Mouse (Mus musculus) ES-E14 (cell line): ENCODE data around the gene Kcnc4. TPM values are rescaled to one million over a fixed set of nuclear protein-coding genes. Genes with fewer than 3 reads are reported as not detected.

Experiments used
- DNase-seq: peaks from one replicate; pipeline ENCODE4 v3.0.0-alpha.2; 2013; ENCODE audit warnings: low read depth, low spot score
- H3K27ac ChIP-seq: 2 replicates; pipeline ENCODE4 v1.5.1; 2012; ENCODE audit warnings: low read depth, mild to moderate bottlenecking, low read length, moderate library complexity, mixed read lengths; ENCODE audit not compliant: poor library complexity, insufficient read depth, severe bottlenecking
- H3K36me3 ChIP-seq: 2 replicates; pipeline ENCODE4 v1.6.1; 2012; ENCODE audit warnings: mild to moderate bottlenecking, low read length, moderate library complexity, mixed read lengths; ENCODE audit not compliant: control insufficient read depth, poor library complexity, insufficient read depth, severe bottlenecking
- H3K4me1 ChIP-seq, 2 experiments: fragments of 150-350 bp in 1 of 2; sonication (generic) in 1 of 2; 2 replicates each; pipeline ENCODE4 v1.6.1; 2012; ENCODE audit warnings: low read length in 2 of 2, mild to moderate bottlenecking in 1 of 2, mixed read lengths in 1 of 2; ENCODE audit not compliant: control insufficient read depth in 2 of 2, insufficient read depth in 2 of 2, poor library complexity in 1 of 2
- H3K4me3 ChIP-seq, 2 experiments: fragments of 150-350 bp in 1 of 2; sonication (generic) in 1 of 2; 2 replicates each; pipeline ENCODE4 v1.5.1; 2012; ENCODE audit warnings: low read length in 2 of 2, low read depth in 1 of 2, mild to moderate bottlenecking in 1 of 2, mixed read lengths in 1 of 2; ENCODE audit not compliant: insufficient read depth in 1 of 2, poor library complexity in 1 of 2, severe bottlenecking in 1 of 2
- H3K9ac ChIP-seq: 2 replicates; pipeline ENCODE4 v1.6.1; 2012; ENCODE audit warnings: low read depth, mild to moderate bottlenecking, low read length, mixed read lengths; ENCODE audit not compliant: poor library complexity, insufficient read depth, severe bottlenecking
- H3K9me3 ChIP-seq: fragments of 150-350 bp; sonication (generic); 2 replicates; pipeline ENCODE4 v1.6.1; 2012; ENCODE audit warnings: low read depth, mild to moderate bottlenecking, low read length; ENCODE audit not compliant: control insufficient read depth, insufficient read depth
- CHD2 ChIP-seq: IDR thresholded peaks from 2 replicates; pipeline ENCODE4 v1.6.1; 2014; ENCODE audit warnings: mild to moderate bottlenecking, low read depth, low read length, inconsistent platforms
- HCFC1 ChIP-seq: IDR thresholded peaks from 2 replicates; pipeline ENCODE4 v1.6.1; 2012; ENCODE audit warnings: low read length, inconsistent platforms, borderline replicate concordance; ENCODE audit not compliant: insufficient read depth
- MAFK ChIP-seq: IDR thresholded peaks from 2 replicates; pipeline ENCODE4 v1.6.1; 2014; ENCODE audit warnings: mild to moderate bottlenecking, low read depth, low read length, inconsistent platforms; ENCODE audit not compliant: insufficient read depth
- ZC3H11A ChIP-seq: IDR thresholded peaks from 2 replicates; pipeline ENCODE4 v1.6.1; 2012; ENCODE audit warnings: low read depth, mild to moderate bottlenecking, inconsistent platforms, low read length, borderline replicate concordance
- ZNF384 ChIP-seq: IDR thresholded peaks from 2 replicates; pipeline ENCODE4 v1.6.1; 2012; ENCODE audit warnings: low read depth, low read length, inconsistent platforms
- in situ Hi-C, 2 experiments: fragments of 600-800 bp; cut with MboI; formaldehyde crosslinking; loops; one replicate each; pipeline ENCODE4 v1.15.1; 2025; ENCODE audit warnings: low sequenced_read_pairs in 2 of 2, inconsistent platforms in 1 of 2; ENCODE audit not compliant: unreplicated experiment in 2 of 2
- total RNA-seq: library from RNA; depleted of rRNA; stranded (reverse); fragments of 300-350 nt; gene quantifications from 2 replicates; pipeline ENCODE4 v1.2.3, GENCODE M21; 2012

Kcnc4 gene
- total RNA-seq, 1 experiment: 0.36 TPM

DNA sequence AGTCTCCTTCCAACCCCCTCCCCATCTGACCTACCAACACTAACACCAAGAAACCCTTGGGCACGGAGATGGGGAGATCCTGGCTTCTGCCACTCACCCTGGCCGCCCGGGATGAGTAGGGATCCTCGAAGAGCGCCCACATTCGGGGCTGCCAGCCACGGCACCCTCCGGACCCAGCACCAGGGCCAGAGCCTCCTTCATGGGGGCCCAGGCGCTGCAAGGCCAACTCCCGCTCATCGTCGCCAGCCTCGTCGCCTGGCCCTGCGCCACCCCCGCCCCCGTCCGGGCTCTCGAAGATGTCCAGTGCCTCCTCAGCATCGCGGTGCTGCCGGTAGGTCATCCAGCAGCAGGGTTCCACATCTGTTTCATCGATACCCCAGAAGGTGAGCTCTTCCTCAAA, 1.2 kb downstream of the Kcnc4 start:
- peak overlapping the region; percentile 71 to 76; a peak in 3 of 4 replicates for H3K4me3 ChIP-seq
- in situ Hi-C loops: loop anchor here in 1 of 2 experiments (10.0 to 25.0 kb wide), 2 partner anchors 103 to 221 kb away; partner anchors contain the start of genes A630076J17Rik and Prok1
- DNase-seq: no peak
- no peaks in the 10 kb centered on the region for H3K36me3 ChIP-seq
- TF ChIP-seq ZNF384 (no peak), MAFK (no peak), ZC3H11A (no peak), CHD2 (no peak), HCFC1 (no peak)
- no peak overlapping the region for H3K9ac ChIP-seq
- H3K9me3 ChIP-seq: no peaks in the 10 kb centered on the region
- H3K27ac ChIP-seq: no peak overlapping the region
- no peaks in the 10 kb centered on the region; a peak in 1 of 4 replicates for H3K4me1 ChIP-seq

GRCm38 (mm10) chr3:107454280-107454679, 5.1 kb downstream of the Kcnc4 start:
- no peaks in the 10 kb centered on the region for H3K36me3 ChIP-seq
- DNase-seq: no peak
- H3K27ac ChIP-seq: no peak overlapping the region
- TF ChIP-seq ZNF384 (no peak), ZC3H11A (no peak), MAFK (no peak), HCFC1 (no peak), CHD2 (no peak)
- no peak overlapping the region for H3K4me3 ChIP-seq
- no peaks in the 10 kb centered on the region for H3K9me3 ChIP-seq
- no peak overlapping the region for H3K9ac ChIP-seq
- in situ Hi-C loops: loop anchor here in 1 of 2 experiments (10.0 to 25.0 kb wide), 2 partner anchors 99 to 217 kb away; partner anchors contain the start of genes A630076J17Rik and Prok1
- H3K4me1 ChIP-seq: no peaks in the 10 kb centered on the region

DNA sequence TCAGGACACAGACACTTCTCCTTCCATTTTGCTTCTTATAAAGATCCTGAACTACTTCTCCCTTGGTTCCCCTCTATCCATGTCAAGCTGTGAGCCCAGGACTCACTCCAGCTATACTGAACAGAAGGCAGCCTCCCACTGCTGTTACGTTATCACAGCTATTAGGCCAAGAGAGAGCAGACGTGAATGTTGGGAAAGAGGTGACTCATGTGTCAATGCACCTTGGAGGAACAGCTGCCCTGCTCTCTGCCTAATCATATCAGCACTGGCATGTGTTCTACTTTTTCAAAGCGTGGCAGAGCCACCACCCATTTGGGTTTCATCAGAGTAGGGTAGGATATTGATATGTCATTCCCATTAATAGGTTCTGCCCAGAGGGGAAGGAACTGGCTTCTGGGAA, 12.5 kb downstream of the Kcnc4 start:
- Histone ChIP-seq H3K9me3 (no peaks in the 10 kb centered on the region), H3K27ac (no peak overlapping the region), H3K9ac (no peak overlapping the region), H3K4me3 (no peak overlapping the region), H3K4me1 (0 out of 4 replicates have a peak, but pooled peaks cover 4 to 5% of the 10 kb centered on the region in 2 experiments), H3K36me3 (no peaks in the 10 kb centered on the region)
- no peak for DNase-seq
- TF ChIP-seq ZNF384: no peak
- no peak for TF ChIP-seq HCFC1
- no peak for TF ChIP-seq CHD2
- no peak for TF ChIP-seq ZC3H11A
- no peak for TF ChIP-seq MAFK
- in situ Hi-C loops: no loop called here

DNA sequence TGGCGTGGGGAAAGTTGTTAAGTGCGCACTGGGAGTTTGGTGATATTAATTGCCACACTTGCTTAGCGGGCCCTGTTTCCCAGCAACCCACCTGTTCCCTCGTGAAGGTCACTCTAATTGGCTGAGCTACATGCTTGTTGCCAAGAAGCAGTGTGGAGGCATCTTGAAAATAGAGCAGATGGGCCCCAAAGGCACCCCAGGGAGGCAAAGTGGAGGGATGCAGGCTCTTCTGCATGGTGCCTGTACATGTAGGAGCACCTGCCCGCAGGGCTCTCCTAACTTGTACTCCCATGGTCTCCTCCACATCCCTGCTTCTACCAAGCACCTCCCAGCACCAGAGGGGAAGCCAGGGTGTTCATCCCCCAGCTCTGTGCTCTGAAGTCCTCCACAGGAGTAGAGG, 15.5 kb downstream of the Kcnc4 start:
- TF ChIP-seq HCFC1 (no peak), CHD2 (no peak), ZNF384 (no peak), ZC3H11A (no peak), MAFK (no peak)
- in situ Hi-C loops: no loop called here
- no peak for DNase-seq
- Histone ChIP-seq H3K36me3 (no peaks in the 10 kb centered on the region), H3K4me3 (no peak overlapping the region), H3K9me3 (no peaks in the 10 kb centered on the region), H3K27ac (no peak overlapping the region), H3K4me1 (0 out of 4 replicates have a peak, but pooled peaks cover 4 to 5% of the 10 kb centered on the region in 2 experiments), H3K9ac (no peak overlapping the region)

- DNase-seq: no peak
- H3K36me3 ChIP-seq: no peaks in the 10 kb centered on the region
- no peak for TF ChIP-seq HCFC1
- in situ Hi-C loops: no loop called here
- no peak overlapping the region for H3K4me3 ChIP-seq
- H3K9ac ChIP-seq: no peak overlapping the region
- H3K9me3 ChIP-seq: no peaks in the 10 kb centered on the region
- no peak overlapping the region for H3K27ac ChIP-seq
- H3K4me1 ChIP-seq: 0 out of 4 replicates have a peak, but pooled peaks cover 4 to 5% of the 10 kb centered on the region in 2 experiments
These were observed 17.2 kb downstream of the Kcnc4 start for GRCm38 (mm10) chr3:107442191-107442590.
